Mouse (Mus musculus) ES-E14 (cell line): ENCODE measurements around the gene Cldnd1.

Experiments
- CHD2 ChIP-seq: IDR thresholded peaks from 2 replicates; pipeline ENCODE4 v1.6.1; 2014; ENCODE audit warnings: mild to moderate bottlenecking, low read depth, low read length, inconsistent platforms
- HCFC1 ChIP-seq: IDR thresholded peaks from 2 replicates; pipeline ENCODE4 v1.6.1; 2012; ENCODE audit warnings: low read length, inconsistent platforms, borderline replicate concordance; ENCODE audit not compliant: insufficient read depth
- MAFK ChIP-seq: IDR thresholded peaks from 2 replicates; pipeline ENCODE4 v1.6.1; 2014; ENCODE audit warnings: mild to moderate bottlenecking, low read depth, low read length, inconsistent platforms; ENCODE audit not compliant: insufficient read depth
- ZC3H11A ChIP-seq: IDR thresholded peaks from 2 replicates; pipeline ENCODE4 v1.6.1; 2012; ENCODE audit warnings: low read depth, mild to moderate bottlenecking, inconsistent platforms, low read length, borderline replicate concordance

GRCm38 (mm10) chr16:58682870-58683269 lies 44.8 kb upstream of the Cldnd1 start:
- TF ChIP-seq HCFC1 (no peak), ZC3H11A (no peak), CHD2 (no peak), MAFK (no peak)
